Mouse (Mus musculus) kidney, adult 2 months (tissue): ENCODE measurements around the gene Dusp8.

Experiments used
- CTCF ChIP-seq: fragments of 200-500 bp; conservative IDR thresholded peaks from 2 replicates; pipeline ENCODE4 v1.5.1; 2011; ENCODE audit warnings: low read depth, mild to moderate bottlenecking, control low read depth, low read length, moderate library complexity, mixed read lengths; ENCODE audit not compliant: insufficient read depth, insufficient read length
- POLR2A ChIP-seq: fragments of 200-500 bp; IDR thresholded peaks from one replicate; pipeline ENCODE4 v1.6.1; 2011; ENCODE audit warnings: low read depth, low read length, control low read depth

- TF ChIP-seq CTCF (no peak), POLR2A (no peak)
Measured at GRCm38 (mm10) chr7:142079365-142079764, 16.3 kb downstream of the Dusp8 start.
